Mouse (Mus musculus) right cerebral cortex, postnatal 25 days (tissue): Measurements from ENCODE around the gene Usp43.
A peak's percentile ranks its signal among the peaks of the same experiment; 100 is the strongest.

Experiments
- DNase-seq: peaks from one replicate; pipeline ENCODE4 v3.0.0; 2022

Usp43 gene

GRCm38 (mm10) chr11:67921827-67922754 is at the start of gene Usp43:
Usp43 (minus strand) TSS chr11:67922153.
- DNase-seq, result peak; percentile 45

- DNase-seq, result no peak
These were observed 45.9 kb upstream of the Usp43 start for GRCm38 (mm10) chr11:67967831-67968230.

GRCm38 (mm10) chr11:67965905-67966878 is 44.2 kb upstream of the Usp43 start, which contains the start of gene Stx8:
Stx8 (plus strand) TSS chr11:67966193.
- DNase-seq, result peak; percentile 92

GRCm38 (mm10) chr11:67965242-67965883 is 43.4 kb upstream of the Usp43 start, which contains the start of gene Cfap52:
Cfap52 (minus strand) TSS chr11:67965651.
- DNase-seq, result peak; percentile 80

GRCm38 (mm10) chr11:67964110-67964509 is 42.2 kb upstream of the Usp43 start:
- DNase-seq, result no peak

GRCm38 (mm10) chr11:67954413-67954812 is 32.5 kb upstream of the Usp43 start:
- no peak for DNase-seq

- DNase-seq, result no peak
These were observed 31.7 kb upstream of the Usp43 start for GRCm38 (mm10) chr11:67953604-67954003.

GRCm38 (mm10) chr11:67949475-67949874 is 27.5 kb upstream of the Usp43 start:
- DNase-seq, result no peak

- DNase-seq, result no peak
These were observed 26.3 kb upstream of the Usp43 start for GRCm38 (mm10) chr11:67948229-67948628.

GRCm38 (mm10) chr11:67932156-67932555 is 10.2 kb upstream of the Usp43 start:
- DNase-seq, result no peak

- DNase-seq, result no peak
These were observed 4.5 kb upstream of the Usp43 start for GRCm38 (mm10) chr11:67926348-67927055.

GRCm38 (mm10) chr11:67925000-67925399 is 3.0 kb upstream of the Usp43 start:
- DNase-seq, result no peak

GRCm38 (mm10) chr11:67923720-67924119 is 1.8 kb upstream of the Usp43 start:
- DNase-seq, result no peak

GRCm38 (mm10) chr11:67922755-67923125 is 787 bp upstream of the Usp43 start:
- peak; percentile 47 for DNase-seq

- DNase-seq, result peak; percentile 21
These were observed 694 bp downstream of the Usp43 start for GRCm38 (mm10) chr11:67921091-67921826.

GRCm38 (mm10) chr11:67920226-67920960 is 1.6 kb downstream of the Usp43 start:
- no peak for DNase-seq

GRCm38 (mm10) chr11:67919593-67919992 is 2.4 kb downstream of the Usp43 start:
- no peak for DNase-seq

- no peak for DNase-seq
These were observed 4.8 kb downstream of the Usp43 start for GRCm38 (mm10) chr11:67917126-67917525.

- DNase-seq, result no peak
These were observed 10.9 kb downstream of the Usp43 start for GRCm38 (mm10) chr11:67911074-67911473.

GRCm38 (mm10) chr11:67903756-67904155 is 18.2 kb downstream of the Usp43 start:
- DNase-seq, result no peak
